Mouse (Mus musculus) lung, postnatal 0 days (tissue): ENCODE measurements at regions not wholly inside any gene's neighbourhood (a gene's known extent, or its start where the extent isn't known, plus 50 kb on each side); places are given as distances from the start of the nearest gene placed in this dataset.

ENCODE experiments used
- CTCF ChIP-seq: IDR thresholded peaks from 2 replicates; pipeline ENCODE4 v1.5.1; 2016; ENCODE audit warnings: antibody characterized with exemption, mild to moderate bottlenecking
- EP300 ChIP-seq: IDR thresholded peaks from 2 replicates; pipeline ENCODE4 v1.6.1; 2016; ENCODE audit warnings: antibody characterized with exemption, mild to moderate bottlenecking, control low read depth

- no peak for TF ChIP-seq CTCF
- no peak for TF ChIP-seq EP300
These were observed 213.0 kb downstream of the Gm5447 start for GRCm38 (mm10) chr13:31186805-31187589.
